Mouse (Mus musculus): ENCODE data around the gene 6430531B16Rik. TPM values are rescaled to one million over a fixed set of nuclear protein-coding genes. Genes with fewer than 3 reads are reported as not detected.
A peak's percentile ranks its signal among the peaks of the same experiment; 100 is the strongest.

The 6430531B16Rik gene
- polyA plus RNA-seq, 1 experiment from 2014 or later = 1.2 TPM

GRCm38 (mm10) chr7:139949893-139950282, 28.7 kb downstream of the 6430531B16Rik start:
- H3K36me3 ChIP-seq (ENCODE audit: control insufficient read depth, insufficient read depth, low read length) = no peaks in the 10 kb centered on the region
- no peak overlapping the region for H3K27ac ChIP-seq (ENCODE audit: low read depth, low read length)
- WGBS = 0% methylated on average over 15 of the region's 15 CpGs
- peaks cover 50% of the 10 kb centered on the region for H3K27me3 ChIP-seq (ENCODE audit: control insufficient read depth, insufficient read depth, low read length)
- peak overlapping the region; percentile 41 for H3K9ac ChIP-seq (ENCODE audit: low read length)
- no peaks in the 10 kb centered on the region for H3K9me3 ChIP-seq (ENCODE audit: control insufficient read depth, low read length)
- H3K4me3 ChIP-seq (ENCODE audit: low read depth, low read length) = peak overlapping the region; percentile 30
- peak overlapping the region; percentile 74 for H3K4me2 ChIP-seq
- ATAC-seq (ENCODE audit: low FRiP score) = peak; percentile 74
- DNase-seq (ENCODE audit: low spot score, missing footprints) = peak; percentile 96
- peaks cover 12% of the 10 kb centered on the region for H3K4me1 ChIP-seq (ENCODE audit: control insufficient read depth, insufficient read depth, low read length)

- no peaks in the 10 kb centered on the region for H3K36me3 ChIP-seq (ENCODE audit: control insufficient read depth, insufficient read depth, low read length)
- ATAC-seq (ENCODE audit: low FRiP score) = no peak
- 19% methylated on average over 5 of the region's 5 CpGs for WGBS
These were observed 32.5 kb downstream of the 6430531B16Rik start for GRCm38 (mm10) chr7:139946032-139946431.

DNA sequence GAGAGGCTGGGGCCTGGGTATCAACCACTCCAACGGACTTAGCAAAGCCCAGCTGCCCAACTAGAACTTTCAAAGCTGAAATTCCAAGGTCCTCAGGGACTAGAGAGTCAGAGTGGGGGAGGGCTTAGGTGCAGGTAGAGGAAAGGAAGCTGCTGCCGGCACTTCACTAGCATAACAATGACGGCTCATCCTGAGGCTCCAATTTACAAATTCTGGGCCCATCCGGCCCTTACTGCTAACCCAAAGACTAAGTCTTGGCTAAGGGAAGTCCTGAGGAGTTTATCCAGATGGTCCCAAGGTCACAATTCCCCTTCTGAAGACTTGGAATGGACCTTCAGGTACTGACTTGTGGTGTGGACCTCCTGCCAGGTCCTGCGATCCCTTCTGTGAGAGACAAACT, 33.0 kb downstream of the 6430531B16Rik start:
- ATAC-seq (ENCODE audit: low FRiP score) = no peak
- peak; percentile 90 for DNase-seq (ENCODE audit: low spot score, missing footprints)
- Histone ChIP-seq H3K27me3 (ENCODE audit: control insufficient read depth, insufficient read depth, low read length) (peaks cover 81% of the 10 kb centered on the region), H3K4me3 (ENCODE audit: low read depth, low read length) (no peak overlapping the region), H3K27ac (ENCODE audit: low read depth, low read length) (no peak overlapping the region), H3K36me3 (ENCODE audit: control insufficient read depth, insufficient read depth, low read length) (no peaks in the 10 kb centered on the region), H3K4me2 (no peak overlapping the region), H3K9ac (ENCODE audit: low read length) (no peak overlapping the region), H3K9me3 (ENCODE audit: control insufficient read depth, low read length) (no peaks in the 10 kb centered on the region), H3K4me1 (ENCODE audit: control insufficient read depth, insufficient read depth, low read length) (peaks cover 4% of the 10 kb centered on the region; the same call in 1 of the 2 replicates)
- WGBS = 9% methylated on average over 5 of the region's 5 CpGs

More at GRCm38 (mm10) chr7:139946032-139946431, 32.5 kb downstream of the 6430531B16Rik start:
- Histone ChIP-seq H3K27ac (ENCODE audit: low read depth, low read length) (no peak overlapping the region), H3K4me1 (ENCODE audit: control insufficient read depth, insufficient read depth, low read length) (peaks cover 7% of the 10 kb centered on the region; the same call in 1 of the 2 replicates), H3K9me3 (ENCODE audit: control insufficient read depth, low read length) (no peaks in the 10 kb centered on the region), H3K9ac (ENCODE audit: low read length) (no peak overlapping the region), H3K4me3 (ENCODE audit: low read depth, low read length) (no peak overlapping the region), H3K27me3 (ENCODE audit: control insufficient read depth, insufficient read depth, low read length) (peaks cover 82% of the 10 kb centered on the region), H3K4me2 (no peak overlapping the region)
- DNase-seq (ENCODE audit: low spot score, missing footprints) = peak; percentile 85

DNA sequence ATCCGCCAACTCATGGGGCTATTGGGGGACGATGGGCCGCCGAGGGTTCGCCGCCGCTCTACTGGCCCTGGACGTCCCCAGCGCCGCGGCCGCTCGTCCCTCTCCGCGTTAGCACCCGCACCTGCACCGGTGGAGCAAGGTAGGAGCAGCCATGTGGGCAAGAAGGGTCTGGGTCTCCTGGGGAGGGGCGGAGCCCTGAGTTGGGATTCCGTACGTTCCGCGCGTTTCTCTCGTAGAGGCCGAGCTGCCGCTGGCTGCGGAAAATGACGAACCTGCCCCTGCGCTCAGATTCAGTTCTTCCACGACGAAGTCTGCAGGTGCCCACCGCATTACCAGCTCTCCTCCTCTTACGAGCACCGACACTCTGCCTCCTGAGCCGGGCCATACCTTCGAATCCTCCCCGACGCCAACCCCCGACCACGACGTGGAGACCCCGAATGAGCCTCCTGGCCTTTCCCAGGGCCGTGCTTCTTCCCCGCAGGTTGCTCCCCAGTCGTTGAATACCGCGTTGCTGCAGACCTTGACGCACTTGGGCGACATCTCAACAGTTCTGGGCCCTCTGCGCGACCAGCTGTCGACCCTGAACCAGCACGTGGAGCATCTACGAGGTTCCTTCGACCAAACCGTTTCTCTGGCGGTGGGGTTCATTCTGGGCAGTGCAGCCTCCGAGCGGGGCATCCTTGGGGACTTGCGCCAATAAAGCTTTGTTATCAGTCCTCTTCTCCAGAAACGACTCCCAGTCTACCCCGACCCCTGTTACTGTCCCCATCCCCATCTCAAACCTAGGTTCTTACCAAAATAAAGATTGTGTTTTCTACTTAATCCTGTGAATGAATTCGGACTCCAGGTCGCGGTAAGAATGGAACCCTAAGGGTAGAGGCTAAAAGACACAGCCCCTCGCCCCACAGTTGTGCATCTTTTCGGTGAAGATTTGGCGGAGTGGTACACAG, 34.0 kb downstream of the 6430531B16Rik start:
- Histone ChIP-seq H3K27me3 (ENCODE audit: control insufficient read depth, insufficient read depth, low read length) (peaks cover 78% of the 10 kb centered on the region), H3K4me3 (ENCODE audit: low read depth, low read length) (peak overlapping the region; percentile 31), H3K9ac (ENCODE audit: low read length) (no peak overlapping the region), H3K27ac (ENCODE audit: low read depth, low read length) (no peak overlapping the region), H3K4me2 (peak overlapping the region; percentile 36; the same call in 1 of the 2 replicates), H3K9me3 (ENCODE audit: control insufficient read depth, low read length) (no peaks in the 10 kb centered on the region), H3K36me3 (ENCODE audit: control insufficient read depth, insufficient read depth, low read length) (no peaks in the 10 kb centered on the region), H3K4me1 (ENCODE audit: control insufficient read depth, insufficient read depth, low read length) (0 out of 2 replicates have a peak, but pooled peaks cover 2% of the 10 kb centered on the region)
- WGBS = 3% methylated on average over 68 of the region's 68 CpGs
- DNase-seq (ENCODE audit: low spot score, missing footprints) (peak; percentile 95), ATAC-seq (ENCODE audit: low FRiP score) (0 out of 2 replicates have a peak, but pooled peaks have one; percentile 22)

DNA sequence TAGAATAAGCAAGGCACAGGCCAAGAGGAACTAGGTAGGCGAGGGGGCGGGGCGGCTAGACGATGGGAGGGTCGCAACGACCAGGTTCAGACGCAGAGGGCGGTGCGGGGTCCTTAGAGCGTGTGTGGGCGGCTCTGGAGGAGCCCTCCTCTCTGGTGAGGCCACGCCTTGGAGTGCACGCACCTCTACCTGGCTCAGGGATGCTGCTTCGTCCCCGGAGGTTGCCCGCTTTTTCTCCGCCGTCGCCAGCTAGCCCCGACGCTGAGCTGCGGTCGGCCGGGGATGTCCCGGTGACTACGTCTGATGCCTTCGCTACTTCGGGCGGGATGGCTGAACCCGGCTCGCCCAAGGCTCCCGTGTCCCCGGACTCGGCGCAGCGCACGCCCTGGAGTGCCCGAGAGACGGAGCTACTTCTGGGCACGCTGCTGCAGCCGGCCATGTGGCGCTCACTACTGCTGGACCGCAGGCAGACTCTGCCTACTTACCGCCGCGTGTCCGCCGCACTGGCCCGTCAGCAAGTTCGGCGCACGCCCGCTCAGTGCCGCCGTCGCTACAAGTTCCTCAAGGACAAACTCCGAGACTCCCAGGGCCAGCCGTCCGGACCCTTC, 34.8 kb downstream of the 6430531B16Rik start, which contains the start of gene Utf1:
Gene Utf1 (plus strand): TSS at position 116 of the 608 bp plus-strand sequence.
- Histone ChIP-seq H3K4me1 (ENCODE audit: control insufficient read depth, insufficient read depth, low read length) (0 out of 2 replicates have a peak, but pooled peaks cover 2% of the 10 kb centered on the region), H3K4me2 (peak within 1 kb of the TSS; percentile 36), H3K27ac (ENCODE audit: low read depth, low read length) (no peak within 1 kb of the TSS), H3K36me3 (ENCODE audit: control insufficient read depth, insufficient read depth, low read length) (no peaks in the 10 kb centered on the region), H3K9ac (ENCODE audit: low read length) (no peak within 1 kb of the TSS), H3K27me3 (ENCODE audit: control insufficient read depth, insufficient read depth, low read length) (peaks cover 71% of the 10 kb centered on the region), H3K9me3 (ENCODE audit: control insufficient read depth, low read length) (no peaks in the 10 kb centered on the region), H3K4me3 (ENCODE audit: low read depth, low read length) (peak within 1 kb of the TSS; percentile 31)
- DNase-seq (ENCODE audit: low spot score, missing footprints) (peak; percentile 94), ATAC-seq (ENCODE audit: low FRiP score) (peak; percentile 52; the same call in 1 of the 2 replicates)
- WGBS = under 1% methylated on average over 58 of the region's 59 CpGs

DNA sequence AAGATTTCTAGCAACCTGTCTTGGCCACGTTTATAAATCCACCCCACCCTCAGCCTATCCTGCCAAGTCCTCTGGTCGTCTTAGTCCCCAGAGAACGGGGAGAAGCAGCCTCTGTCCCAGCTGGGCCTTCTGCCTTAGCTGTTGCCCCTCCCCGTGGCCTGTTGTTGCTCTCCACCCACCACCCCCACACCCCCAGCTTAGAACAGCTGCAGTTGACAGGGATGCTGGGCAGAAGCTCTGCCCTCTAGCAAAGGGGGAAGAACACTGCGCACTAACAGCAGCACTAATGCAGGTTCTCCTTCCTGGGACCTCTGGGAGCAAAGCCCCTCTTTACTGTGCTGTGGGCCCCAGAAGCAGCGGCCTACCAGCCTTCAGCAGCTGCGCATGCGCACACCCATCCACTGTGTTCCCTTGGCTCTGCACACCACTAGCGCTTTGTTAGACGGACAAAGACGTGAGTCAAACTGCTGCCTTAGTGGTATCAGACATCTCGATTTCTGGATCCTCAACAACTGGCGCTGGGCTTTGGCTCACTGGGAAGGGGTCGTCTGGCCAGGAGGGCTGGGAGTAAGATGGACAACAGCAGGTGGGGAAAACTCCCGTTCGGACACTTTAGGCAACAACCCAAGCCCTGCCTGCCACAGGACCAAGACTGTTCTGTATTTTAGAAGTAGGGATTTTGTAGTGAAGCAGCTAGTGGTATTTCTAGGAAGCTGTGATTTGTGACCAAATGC, 37.9 kb downstream of the 6430531B16Rik start:
- Histone ChIP-seq H3K4me3 (ENCODE audit: low read depth, low read length) (no peak overlapping the region), H3K9ac (ENCODE audit: low read length) (no peak overlapping the region), H3K36me3 (ENCODE audit: control insufficient read depth, insufficient read depth, low read length) (no peaks in the 10 kb centered on the region), H3K27ac (ENCODE audit: low read depth, low read length) (no peak overlapping the region), H3K9me3 (ENCODE audit: control insufficient read depth, low read length) (no peaks in the 10 kb centered on the region), H3K4me1 (ENCODE audit: control insufficient read depth, insufficient read depth, low read length) (0 out of 2 replicates have a peak, but pooled peaks cover 2% of the 10 kb centered on the region), H3K4me2 (no peak overlapping the region), H3K27me3 (ENCODE audit: control insufficient read depth, insufficient read depth, low read length) (peaks cover 41% of the 10 kb centered on the region)
- DNase-seq (ENCODE audit: low spot score, missing footprints) (no peak), ATAC-seq (ENCODE audit: low FRiP score) (no peak)
- 63% methylated on average over 16 of the region's 16 CpGs for WGBS

GRCm38 (mm10) chr7:139937810-139938209, 40.7 kb downstream of the 6430531B16Rik start:
- 68% methylated on average over 5 of the region's 5 CpGs for WGBS
- Histone ChIP-seq H3K27me3 (ENCODE audit: control insufficient read depth, insufficient read depth, low read length) (peaks cover 13% of the 10 kb centered on the region), H3K4me1 (ENCODE audit: control insufficient read depth, insufficient read depth, low read length) (no peaks in the 10 kb centered on the region), H3K4me2 (no peak overlapping the region), H3K9ac (ENCODE audit: low read length) (no peak overlapping the region), H3K27ac (ENCODE audit: low read depth, low read length) (no peak overlapping the region), H3K4me3 (ENCODE audit: low read depth, low read length) (no peak overlapping the region), H3K9me3 (ENCODE audit: control insufficient read depth, low read length) (no peaks in the 10 kb centered on the region), H3K36me3 (ENCODE audit: control insufficient read depth, insufficient read depth, low read length) (no peaks in the 10 kb centered on the region)
- DNase-seq (ENCODE audit: low spot score, missing footprints) (no peak), ATAC-seq (ENCODE audit: low FRiP score) (no peak)

GRCm38 (mm10) chr7:139937138-139937537, 41.4 kb downstream of the 6430531B16Rik start:
- Histone ChIP-seq H3K4me1 (ENCODE audit: control insufficient read depth, insufficient read depth, low read length) (no peaks in the 10 kb centered on the region), H3K27me3 (ENCODE audit: control insufficient read depth, insufficient read depth, low read length) (peaks cover 7% of the 10 kb centered on the region), H3K9ac (ENCODE audit: low read length) (no peak overlapping the region), H3K4me2 (no peak overlapping the region), H3K27ac (ENCODE audit: low read depth, low read length) (no peak overlapping the region), H3K4me3 (ENCODE audit: low read depth, low read length) (no peak overlapping the region), H3K9me3 (ENCODE audit: control insufficient read depth, low read length) (no peaks in the 10 kb centered on the region), H3K36me3 (ENCODE audit: control insufficient read depth, insufficient read depth, low read length) (no peaks in the 10 kb centered on the region)
- ATAC-seq (ENCODE audit: low FRiP score) (no peak), DNase-seq (ENCODE audit: low spot score, missing footprints) (no peak)
- WGBS = 76% methylated on average over 3 of the region's 3 CpGs
